Mouse (Mus musculus) stomach, postnatal 0 days (tissue): Measurements from ENCODE around the gene Ddx19a.

ENCODE experiments used
- CTCF ChIP-seq: IDR thresholded peaks from 2 replicates; pipeline ENCODE4 v1.5.1; 2016; ENCODE audit warnings: antibody characterized with exemption, low read depth, mild to moderate bottlenecking, moderate library complexity
- EP300 ChIP-seq: optimal IDR thresholded peaks from 2 replicates; pipeline ENCODE3; 2016; ENCODE audit warnings: antibody characterized with exemption

GRCm38 (mm10) chr8:110963051-110963450 lies 34.5 kb downstream of the Ddx19a start:
- no peak for TF ChIP-seq CTCF
- no peak for TF ChIP-seq EP300
